Mouse (Mus musculus) limb, embryonic 15.5 days (tissue): ENCODE measurements at regions not wholly inside any gene's neighbourhood (a gene's known extent, or its start where the extent isn't known, plus 50 kb on each side); places are given as distances from the start of the nearest gene placed in this dataset.

Source experiments
- ATAC-seq: fragments of 200-750 bp; cut with Nextera tagmentation; 2 replicates; pipeline ENCODE4 v1.8.0; 2017; ENCODE audit warnings: low read depth, moderate TSS enrichment; ENCODE audit not compliant: insufficient number of reproducible peaks, low FRiP score, low TSS enrichment
- H3K27ac ChIP-seq: fragments of 300-500 bp; sonication (generic); 2 replicates; pipeline ENCODE4 v1.5.1; 2015; ENCODE audit warnings: moderate library complexity, mild to moderate bottlenecking, inconsistent platforms
- H3K27me3 ChIP-seq: fragments of 300-500 bp; sonication (generic); 2 replicates; pipeline ENCODE4 v1.6.1; 2015; ENCODE audit warnings: inconsistent platforms
- H3K36me3 ChIP-seq: fragments of 300-500 bp; sonication (generic); 2 replicates; pipeline ENCODE4 v1.6.1; 2015; ENCODE audit warnings: inconsistent platforms
- H3K4me1 ChIP-seq: fragments of 300-500 bp; sonication (generic); 2 replicates; pipeline ENCODE4 v1.6.1; 2015; ENCODE audit warnings: inconsistent platforms
- H3K4me2 ChIP-seq: fragments of 300-500 bp; sonication (generic); 2 replicates; pipeline ENCODE4 v1.6.1; 2015; ENCODE audit warnings: mild to moderate bottlenecking, inconsistent platforms
- H3K4me3 ChIP-seq: fragments of 300-500 bp; sonication (generic); 2 replicates; pipeline ENCODE4 v1.5.1; 2015; ENCODE audit warnings: mild to moderate bottlenecking, inconsistent platforms
- H3K9ac ChIP-seq: fragments of 300-500 bp; sonication (generic); 2 replicates; pipeline ENCODE4 v1.6.1; 2015; ENCODE audit warnings: inconsistent platforms
- H3K9me3 ChIP-seq: fragments of 300-500 bp; sonication (generic); 2 replicates; pipeline ENCODE4 v1.6.1; 2016; ENCODE audit warnings: inconsistent platforms
- WGBS: fragments of 180-500 bp; shearing (Covaris S2); methylation state at CpG from one replicate; pipeline ENCODE4 v1.1.7; 2015; 5-methylcytosine and 5-hydroxymethylcytosine counted together

GRCm38 (mm10) chr1:61559514-61559913 is 79.1 kb upstream of the Pard3b start:
- no peak for ATAC-seq
- Histone ChIP-seq H3K27ac (no peak overlapping the region), H3K9ac (no peak overlapping the region), H3K4me3 (no peak overlapping the region), H3K4me1 (no peaks in the 10 kb centered on the region), H3K36me3 (no peaks in the 10 kb centered on the region), H3K9me3 (no peaks in the 10 kb centered on the region), H3K27me3 (no peaks in the 10 kb centered on the region), H3K4me2 (no peak overlapping the region)
- 89% methylated on average over 2 of the region's 2 CpGs for WGBS

- Histone ChIP-seq H3K27me3 (no peaks in the 10 kb centered on the region), H3K4me3 (no peak overlapping the region), H3K4me1 (no peaks in the 10 kb centered on the region), H3K36me3 (no peaks in the 10 kb centered on the region), H3K9me3 (no peaks in the 10 kb centered on the region), H3K9ac (no peak overlapping the region), H3K27ac (no peak overlapping the region), H3K4me2 (no peak overlapping the region)
- no peak for ATAC-seq
- WGBS, result 35% methylated on average over 2 of the region's 2 CpGs
Observed at GRCm38 (mm10) chr1:61562091-61562490, 76.5 kb upstream of the Pard3b start.

- no peaks in the 10 kb centered on the region for H3K9me3 ChIP-seq
- H3K4me2 ChIP-seq, result no peak overlapping the region
- no peaks in the 10 kb centered on the region for H3K36me3 ChIP-seq
- no peak for ATAC-seq
- H3K27ac ChIP-seq, result no peak overlapping the region
- 71% methylated on average over 4 of the region's 4 CpGs for WGBS
- H3K4me3 ChIP-seq, result no peak overlapping the region
- H3K9ac ChIP-seq, result no peak overlapping the region
- no peaks in the 10 kb centered on the region for H3K27me3 ChIP-seq
- no peaks in the 10 kb centered on the region for H3K4me1 ChIP-seq
Observed at GRCm38 (mm10) chr1:61565471-61565870, 73.2 kb upstream of the Pard3b start.

- no peak overlapping the region for H3K9ac ChIP-seq
Observed at GRCm38 (mm10) chr1:61574276-61574675, 64.3 kb upstream of the Pard3b start.

GRCm38 (mm10) chr1:61576758-61577157 is 61.9 kb upstream of the Pard3b start:
- no peaks in the 10 kb centered on the region for H3K4me1 ChIP-seq
- H3K36me3 ChIP-seq, result no peaks in the 10 kb centered on the region
- no peaks in the 10 kb centered on the region for H3K9me3 ChIP-seq
- H3K9ac ChIP-seq, result no peak overlapping the region
- no peak overlapping the region for H3K27ac ChIP-seq
- no peak overlapping the region for H3K4me2 ChIP-seq
- 89% methylated on average over 4 of the region's 4 CpGs for WGBS
- H3K4me3 ChIP-seq, result no peak overlapping the region
- ATAC-seq, result no peak
- H3K27me3 ChIP-seq, result no peaks in the 10 kb centered on the region

More at GRCm38 (mm10) chr1:61574276-61574675, 64.3 kb upstream of the Pard3b start:
- WGBS, result 72% methylated on average over 2 of the region's 2 CpGs
- H3K9me3 ChIP-seq, result no peaks in the 10 kb centered on the region
- no peak overlapping the region for H3K4me2 ChIP-seq
- no peak for ATAC-seq
- H3K27me3 ChIP-seq, result no peaks in the 10 kb centered on the region
- H3K4me1 ChIP-seq, result no peaks in the 10 kb centered on the region
- no peak overlapping the region for H3K27ac ChIP-seq
- no peak overlapping the region for H3K4me3 ChIP-seq
- H3K36me3 ChIP-seq, result no peaks in the 10 kb centered on the region

GRCm38 (mm10) chr1:61587251-61587650 is 51.4 kb upstream of the Pard3b start:
- Histone ChIP-seq H3K4me3 (no peak overlapping the region), H3K9ac (no peak overlapping the region), H3K4me1 (no peaks in the 10 kb centered on the region), H3K4me2 (no peak overlapping the region), H3K36me3 (no peaks in the 10 kb centered on the region), H3K9me3 (no peaks in the 10 kb centered on the region), H3K27me3 (no peaks in the 10 kb centered on the region), H3K27ac (no peak overlapping the region)
- WGBS, result 77% methylated on average over 8 of the region's 8 CpGs
- no peak for ATAC-seq
